Mouse (Mus musculus): ENCODE data around the gene Trim46. TPM values are rescaled to one million over a fixed set of nuclear protein-coding genes. Genes with fewer than 3 reads are reported as not detected.
A peak's percentile ranks its signal among the peaks of the same experiment; 100 is the strongest.

Trim46 gene
- total RNA-seq, 1 experiment from 2014 or later: 2.6 TPM

DNA sequence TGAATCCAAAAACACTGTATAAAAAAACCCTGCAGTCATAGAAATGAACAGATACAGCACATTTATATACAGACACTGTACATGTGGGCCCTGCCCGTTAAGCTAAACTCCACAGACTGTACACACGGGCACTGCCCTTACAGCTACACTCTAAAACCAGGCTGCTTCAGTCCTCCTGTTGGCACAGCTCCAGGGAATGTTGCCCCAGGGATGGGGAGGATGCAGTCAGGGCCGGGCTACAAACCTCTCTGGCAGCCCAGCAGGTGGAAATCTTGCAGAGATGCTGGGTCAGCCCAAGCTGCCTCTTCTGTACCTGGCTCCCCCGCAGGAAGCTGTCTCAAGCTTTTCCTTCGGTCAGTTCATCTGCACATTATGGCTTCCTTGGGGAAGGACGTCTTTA lies 25.7 kb upstream of the Trim46 start:
- no peak for DNase-seq

DNA sequence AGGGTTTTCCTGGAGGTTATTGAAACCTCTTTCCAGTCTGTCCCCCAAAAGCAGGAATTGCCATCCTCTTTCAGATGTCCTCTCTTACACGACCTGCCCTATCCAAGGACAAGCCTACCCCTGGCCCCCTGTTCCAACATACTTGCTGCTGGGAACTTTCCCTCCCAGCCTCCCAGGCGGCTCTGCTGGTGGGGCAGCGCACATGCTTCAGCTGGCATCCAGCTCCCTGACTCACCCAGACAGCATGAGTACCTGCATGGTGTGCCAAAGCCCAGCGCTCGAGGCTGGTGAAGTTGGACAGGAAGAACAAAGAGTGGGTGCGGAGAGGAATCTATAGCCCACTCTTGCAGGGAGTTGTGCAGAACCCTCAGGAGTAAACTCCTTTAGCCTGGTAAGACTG lies 24.8 kb upstream of the Trim46 start:
- peak; percentile 69 for DNase-seq

DNA sequence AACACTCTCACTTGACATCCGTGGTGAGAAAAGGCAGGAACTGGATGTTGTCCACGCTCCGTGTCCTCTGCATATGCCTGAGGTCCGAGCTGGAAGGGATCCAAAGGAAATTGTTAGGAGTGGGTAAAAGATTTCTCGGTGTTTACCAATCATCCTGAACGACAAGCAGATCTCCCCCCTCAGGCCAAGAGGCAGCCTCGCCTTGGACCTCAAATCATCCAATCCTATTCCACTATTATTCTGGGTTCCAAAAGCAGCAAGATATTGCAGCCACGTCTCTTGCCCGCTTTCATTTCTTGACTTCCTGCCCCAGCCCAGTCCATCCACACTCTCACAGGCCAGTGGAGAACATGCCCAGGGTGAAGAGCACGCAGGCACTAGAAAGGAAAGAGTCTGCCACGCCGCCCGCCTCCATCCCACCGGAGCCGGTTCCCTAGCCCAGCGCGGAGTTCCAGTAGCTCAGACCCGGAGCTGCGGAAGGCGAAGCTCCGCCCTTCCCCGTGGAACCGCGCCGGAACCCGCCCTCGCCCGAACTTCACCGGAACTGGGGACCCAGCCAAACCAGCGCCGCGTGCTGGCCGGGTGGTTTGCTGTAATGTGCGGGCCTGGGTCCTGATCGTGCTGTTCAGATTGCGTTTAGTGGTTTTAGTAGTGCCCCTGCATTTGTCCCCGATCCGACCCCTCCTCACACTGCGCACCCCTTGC lies 24.1 kb upstream of the Trim46 start, which contains the start of gene Slc50a1:
Gene Slc50a1, minus strand, starts transcription at position 520 of the 705 bp plus-strand sequence.
- peak; percentile 92 for DNase-seq

DNA sequence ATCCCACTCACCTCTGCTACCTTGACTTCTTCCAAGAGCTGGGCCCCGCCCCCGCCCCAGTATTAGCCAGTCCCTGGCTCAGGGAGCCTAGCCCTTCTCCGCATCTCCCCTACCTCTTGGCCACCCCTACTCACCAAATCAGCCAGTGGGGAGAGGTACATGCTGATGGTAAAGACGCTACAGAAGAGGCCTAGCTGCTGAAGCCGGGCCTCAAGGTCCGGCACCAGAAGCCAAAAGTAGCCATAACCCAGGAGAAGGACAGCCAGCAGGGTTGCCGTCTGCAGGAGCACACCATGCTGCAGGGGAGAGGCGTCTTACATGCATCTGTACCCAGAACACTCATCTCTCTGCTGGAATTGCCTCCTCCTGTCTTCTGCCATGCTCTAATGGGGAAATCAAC lies 22.8 kb upstream of the Trim46 start:
- no peak for DNase-seq

DNA sequence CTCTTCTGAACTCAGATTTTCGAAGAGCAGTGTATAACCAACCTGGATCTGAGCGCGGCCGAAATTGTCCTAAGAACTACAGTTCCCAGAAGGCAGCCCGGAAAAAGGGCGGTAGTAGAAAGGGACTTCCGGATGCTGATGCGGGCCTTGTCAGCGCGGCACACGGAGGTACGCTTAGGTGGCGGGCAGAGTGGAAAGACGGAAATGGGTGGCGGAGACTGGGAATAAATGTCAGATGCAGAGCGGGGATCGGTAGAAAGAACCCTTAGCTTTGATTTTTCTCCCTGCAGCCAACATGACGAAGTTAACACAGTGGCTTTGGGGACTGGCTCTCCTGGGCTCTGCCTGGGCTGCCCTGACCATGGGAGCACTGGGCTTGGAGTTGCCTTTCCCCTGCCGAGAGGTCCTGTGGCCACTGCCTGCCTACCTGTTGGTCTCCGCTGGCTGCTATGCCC lies 20.4 kb upstream of the Trim46 start:
- peak; percentile 74 for DNase-seq

DNA sequence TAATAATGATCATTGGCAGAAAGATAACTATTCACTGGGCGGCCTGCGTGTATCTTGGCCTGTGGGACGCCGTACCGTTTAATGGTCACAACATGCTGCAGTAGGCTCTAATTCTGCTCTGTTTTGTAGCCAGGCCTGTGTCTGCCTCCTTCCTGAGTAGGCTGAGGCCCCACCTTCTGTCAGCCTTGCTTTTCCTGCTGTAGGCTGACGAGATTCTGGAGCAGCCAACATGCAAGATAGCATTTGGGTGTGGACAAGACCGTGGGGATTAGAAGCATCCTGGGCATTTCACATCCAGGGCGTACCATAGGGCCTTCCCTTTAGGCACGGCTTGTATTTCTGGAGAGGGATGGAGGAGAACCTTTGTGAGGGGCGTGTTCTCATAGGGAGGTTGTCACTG lies 16.3 kb upstream of the Trim46 start:
- DNase-seq: no peak

DNA sequence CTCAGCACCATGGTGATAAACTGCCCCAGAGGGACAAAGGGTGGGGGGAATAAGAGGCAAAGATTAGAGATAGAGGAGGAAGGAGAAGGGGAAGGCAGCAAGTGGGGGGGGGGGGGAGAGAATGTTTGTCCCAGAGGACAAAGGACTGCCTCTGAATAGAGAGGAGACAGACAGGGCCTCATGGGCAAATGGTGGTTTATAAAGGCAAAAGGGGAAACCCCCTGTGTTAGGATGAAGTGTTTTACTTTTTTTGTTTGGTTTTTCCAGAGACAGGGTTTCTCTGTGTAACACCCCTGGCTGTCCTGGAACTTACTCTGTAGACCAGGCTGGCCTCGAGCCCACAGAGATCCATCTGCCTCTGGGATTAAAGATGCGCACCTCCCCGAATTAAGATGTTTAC lies 14.1 kb upstream of the Trim46 start:
- no peak for DNase-seq

DNA sequence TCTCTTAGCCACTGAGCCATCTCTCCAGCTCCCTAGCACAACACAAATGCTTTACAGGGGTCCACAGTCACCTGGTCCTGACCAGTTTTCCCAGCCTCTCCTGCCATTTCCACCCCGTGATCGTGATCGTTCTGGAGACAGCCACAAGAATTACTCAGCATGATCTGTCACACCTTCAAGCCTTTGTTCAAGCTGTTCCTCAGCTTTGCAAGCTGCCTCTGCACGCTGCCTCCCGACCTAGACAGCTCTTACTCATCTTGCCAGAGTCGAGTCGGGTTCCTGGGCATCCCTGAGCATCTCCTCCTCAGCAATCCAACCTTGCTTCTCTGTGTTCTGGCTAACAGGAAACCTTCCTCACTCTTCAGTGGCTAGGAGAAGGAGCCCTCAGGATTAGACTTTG lies 13.0 kb upstream of the Trim46 start, which contains the start of gene Dpm3:
Gene Dpm3, plus strand, starts transcription at position 283 of the 400 bp plus-strand sequence.
- no peak for DNase-seq

DNA sequence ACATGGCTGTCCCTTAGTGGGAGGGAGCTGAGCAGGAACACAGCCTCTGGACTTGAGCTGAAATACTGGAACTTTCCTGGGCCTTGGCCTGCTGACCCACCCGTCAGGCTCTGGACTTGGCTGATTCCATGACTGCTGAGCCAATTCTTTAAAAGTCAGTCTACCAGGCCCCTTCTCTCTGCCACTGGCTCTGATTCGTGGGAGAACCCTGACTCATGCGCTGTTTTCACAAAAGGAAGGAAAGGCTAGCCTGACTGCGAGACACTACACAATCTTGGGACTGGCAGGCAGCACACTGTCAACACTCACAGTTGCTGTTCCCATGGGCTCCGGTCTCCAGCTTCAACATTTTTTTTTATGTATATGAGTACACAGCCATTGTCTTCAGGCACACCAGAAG lies 10.1 kb upstream of the Trim46 start:
- DNase-seq: no peak

DNA sequence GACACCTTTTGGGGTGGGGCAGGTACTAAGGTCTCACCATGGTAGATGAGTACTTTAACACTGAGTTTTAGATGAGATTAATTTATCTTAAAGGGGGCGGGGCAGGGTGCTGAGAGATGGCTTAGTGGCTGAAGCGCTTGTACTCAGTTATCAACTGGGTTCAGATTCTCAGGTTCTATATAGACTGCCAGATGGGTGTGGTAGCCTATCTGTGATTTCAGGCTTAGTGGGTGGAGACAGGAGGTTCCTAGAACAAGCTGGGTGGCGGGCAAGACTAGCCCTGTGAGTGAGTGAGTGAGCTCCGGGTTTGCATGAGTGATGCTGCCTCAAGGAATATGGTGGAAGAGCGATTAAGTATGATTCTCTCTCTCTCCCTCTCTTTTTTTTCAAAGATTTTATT lies 8.9 kb upstream of the Trim46 start:
- no peak for DNase-seq

DNA sequence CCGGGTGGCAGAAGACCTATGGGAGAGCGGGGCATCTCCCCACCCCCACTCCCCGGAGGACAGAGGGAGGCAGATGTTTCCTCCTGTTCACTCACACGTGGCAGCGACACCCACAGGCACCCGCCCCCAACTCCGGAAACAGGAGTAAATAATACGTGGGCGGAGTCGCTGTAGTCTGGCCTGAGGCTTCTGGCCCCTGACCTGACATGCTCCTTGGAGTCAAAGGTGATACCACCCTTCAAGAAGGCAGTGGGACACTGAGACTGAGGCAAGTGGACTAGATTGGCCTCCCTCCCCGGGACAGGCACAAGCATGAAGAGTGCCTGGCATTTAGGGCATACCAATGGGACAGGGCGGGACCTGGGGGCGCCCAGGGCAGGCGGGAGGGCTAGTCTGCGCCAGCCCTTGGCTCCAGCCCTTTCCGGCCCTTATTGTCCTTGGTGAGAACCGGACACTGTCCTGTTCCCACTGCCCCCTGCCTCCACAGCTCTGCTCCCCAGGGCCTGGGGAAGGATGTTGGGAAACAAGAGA lies 5.3 kb upstream of the Trim46 start:
- peak; percentile 37 for DNase-seq

DNA sequence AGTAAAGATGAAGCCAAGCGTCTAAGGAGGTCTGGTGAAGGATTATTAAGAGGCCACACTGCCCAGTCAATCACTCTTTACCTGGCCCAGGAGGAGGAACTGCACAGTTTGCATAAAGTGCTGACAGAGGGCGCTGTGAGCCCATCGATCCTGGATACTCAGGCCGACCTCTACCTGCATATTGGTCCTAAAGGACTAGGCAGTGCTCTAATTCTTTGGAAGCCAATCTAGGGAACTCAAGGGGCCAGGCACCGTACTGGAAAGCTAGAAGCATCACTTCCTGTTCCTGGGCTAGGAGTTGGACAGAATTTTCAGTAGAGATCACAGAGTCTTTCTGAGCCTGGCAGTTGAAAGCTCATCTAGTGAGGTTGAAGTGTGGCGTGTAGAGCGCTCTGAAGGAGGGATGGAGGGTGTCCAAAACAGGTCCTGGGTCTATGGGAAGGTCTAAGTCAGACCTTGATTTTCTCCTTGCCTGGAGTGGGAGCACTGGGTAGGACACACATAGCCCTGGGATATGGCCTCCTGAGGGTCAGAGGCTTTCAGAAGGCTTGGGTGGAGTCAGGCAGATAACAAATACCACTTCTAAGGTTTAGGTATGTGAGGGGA lies 4.4 kb upstream of the Trim46 start:
- peak; percentile 58 for DNase-seq

DNA sequence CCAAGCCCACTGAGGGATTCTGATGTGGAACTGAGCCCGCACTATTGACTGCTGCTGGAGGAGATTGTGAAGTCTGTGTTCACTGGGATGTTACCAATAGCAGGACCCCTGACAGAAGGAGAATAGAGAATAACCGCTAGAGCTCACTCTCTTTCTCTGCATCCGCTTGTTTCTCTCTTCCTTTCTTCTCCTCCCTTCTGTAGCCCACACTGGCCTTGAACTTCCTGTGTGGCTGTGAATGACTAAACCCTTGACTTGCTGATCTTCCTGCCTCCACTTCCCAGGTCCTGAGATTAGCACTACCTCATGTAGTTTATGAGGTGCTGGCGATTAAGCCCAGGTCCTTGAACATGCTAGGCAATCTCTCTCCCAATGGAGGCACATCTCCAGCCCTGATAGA lies 1.4 kb upstream of the Trim46 start:
- DNase-seq: no peak

DNA sequence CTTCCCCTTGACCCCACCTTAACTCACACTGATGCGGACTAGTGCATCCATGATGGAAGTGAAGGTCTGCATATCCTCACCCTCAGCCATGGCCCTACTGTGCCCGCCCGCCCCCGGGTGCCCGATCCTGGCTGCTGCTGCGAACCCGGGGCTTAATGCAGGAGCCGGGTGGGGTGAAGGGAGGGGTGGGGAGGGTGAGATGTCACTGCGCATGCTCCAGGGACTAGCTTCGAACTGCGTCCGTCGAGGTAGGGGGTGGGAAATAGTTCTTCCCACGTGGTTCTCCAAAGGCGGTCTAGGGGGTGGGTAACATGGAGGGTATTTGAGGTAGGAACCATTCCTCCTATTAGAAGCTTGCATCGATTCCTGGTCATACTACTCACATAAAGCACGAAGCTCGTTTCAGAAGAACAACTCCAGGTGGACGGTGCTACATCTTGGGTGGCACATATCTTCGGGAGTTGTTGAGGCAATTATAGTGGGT lies 379 bp downstream of the Trim46 start, which contains the start of gene Krtcap2:
Gene Krtcap2, plus strand, starts transcription at position 279 of the 484 bp plus-strand sequence.
- no peak for DNase-seq

DNA sequence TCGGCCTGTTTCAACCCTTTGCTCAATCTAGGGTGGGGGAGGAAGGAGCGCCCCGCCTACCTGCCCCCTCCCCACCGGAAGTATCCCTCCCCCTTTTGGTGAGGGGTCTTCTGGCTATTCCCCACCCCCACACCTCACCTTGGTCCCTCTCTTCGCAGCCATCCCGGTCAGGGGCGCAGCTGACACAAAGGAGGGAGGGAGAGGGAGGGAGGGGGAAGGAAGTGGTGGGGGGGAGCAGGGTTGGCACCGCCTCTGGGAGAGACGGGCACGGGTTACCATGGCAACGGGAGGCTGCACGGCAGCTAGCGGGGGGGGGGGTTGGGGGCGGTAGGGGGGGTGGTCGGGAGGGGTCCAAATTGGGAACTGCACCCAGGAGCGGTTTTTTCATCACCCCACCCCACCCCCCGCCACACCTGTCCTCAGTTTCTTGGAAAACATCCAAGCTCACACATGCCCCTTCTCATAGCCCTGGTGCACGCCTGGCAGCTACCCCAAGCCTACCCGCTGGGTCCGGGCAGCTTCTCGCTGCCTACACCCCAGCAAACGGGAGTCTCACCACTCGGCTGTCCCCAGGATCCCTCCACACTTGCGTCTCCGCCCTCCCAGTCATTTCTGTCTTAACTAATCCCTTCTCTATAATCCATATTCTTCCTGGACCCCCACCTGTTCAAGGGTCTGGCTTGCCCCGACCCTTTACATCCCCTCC lies 974 bp downstream of the Trim46 start:
- DNase-seq: peak; percentile 31

DNA sequence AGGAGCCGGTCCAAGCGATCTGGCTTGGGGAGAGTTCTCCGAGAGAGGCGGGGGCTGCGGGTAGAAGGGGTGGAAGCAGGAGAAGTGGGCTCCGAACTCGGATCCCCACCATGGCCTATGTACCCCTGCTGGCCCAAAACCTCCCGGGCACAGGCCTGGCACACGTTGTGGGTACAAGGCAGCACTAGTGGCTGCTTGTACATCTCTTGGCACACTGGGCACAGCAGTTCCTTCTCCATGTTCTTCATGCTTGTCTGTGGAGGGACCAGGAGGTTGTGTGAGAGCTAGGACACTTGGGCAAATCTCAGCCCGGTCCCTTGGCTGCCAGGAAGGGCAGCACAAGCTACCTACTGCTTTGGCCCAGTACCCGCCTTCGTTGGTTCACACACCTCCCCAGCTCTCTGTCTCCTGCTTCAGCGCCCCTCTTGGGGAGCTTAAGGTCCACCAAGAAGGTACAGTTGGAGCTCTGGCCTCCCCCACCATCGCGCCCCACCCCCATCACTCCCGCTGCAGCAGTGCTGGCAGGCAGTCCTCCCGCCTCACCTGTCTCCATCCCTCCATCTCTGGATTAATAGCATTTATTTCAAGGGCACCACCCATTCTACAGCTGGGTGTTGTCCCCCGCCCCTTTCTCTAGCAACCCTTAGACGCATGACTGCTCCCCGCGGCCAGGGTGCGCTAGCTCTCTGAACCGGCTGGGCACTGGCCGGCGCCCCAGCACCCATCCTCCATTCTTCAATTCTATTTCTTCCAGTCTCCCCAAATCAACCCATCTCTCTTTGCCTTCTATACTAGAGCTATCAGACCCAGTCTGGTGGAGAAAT lies 1.7 kb downstream of the Trim46 start:
- DNase-seq: no peak

DNA sequence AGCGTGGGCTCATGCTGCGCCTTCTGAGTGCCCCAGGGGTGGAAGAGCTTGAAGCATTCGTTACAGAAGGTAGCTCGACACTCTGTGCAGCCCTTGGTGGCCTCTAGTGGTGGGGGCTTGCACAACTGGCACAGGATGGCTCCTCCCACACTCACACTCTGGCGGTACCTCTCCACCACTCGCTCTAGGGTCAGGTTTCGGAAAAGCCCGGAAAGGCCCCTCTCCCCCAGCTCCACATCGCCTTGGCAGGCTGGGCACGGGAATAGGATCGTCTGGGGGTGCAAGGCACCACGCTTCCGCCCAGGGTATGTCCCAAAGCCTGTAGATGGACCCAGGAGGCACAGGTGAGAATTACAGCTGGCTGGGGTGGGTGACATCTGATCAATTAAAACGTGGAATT lies 2.5 kb downstream of the Trim46 start:
- no peak for DNase-seq

DNA sequence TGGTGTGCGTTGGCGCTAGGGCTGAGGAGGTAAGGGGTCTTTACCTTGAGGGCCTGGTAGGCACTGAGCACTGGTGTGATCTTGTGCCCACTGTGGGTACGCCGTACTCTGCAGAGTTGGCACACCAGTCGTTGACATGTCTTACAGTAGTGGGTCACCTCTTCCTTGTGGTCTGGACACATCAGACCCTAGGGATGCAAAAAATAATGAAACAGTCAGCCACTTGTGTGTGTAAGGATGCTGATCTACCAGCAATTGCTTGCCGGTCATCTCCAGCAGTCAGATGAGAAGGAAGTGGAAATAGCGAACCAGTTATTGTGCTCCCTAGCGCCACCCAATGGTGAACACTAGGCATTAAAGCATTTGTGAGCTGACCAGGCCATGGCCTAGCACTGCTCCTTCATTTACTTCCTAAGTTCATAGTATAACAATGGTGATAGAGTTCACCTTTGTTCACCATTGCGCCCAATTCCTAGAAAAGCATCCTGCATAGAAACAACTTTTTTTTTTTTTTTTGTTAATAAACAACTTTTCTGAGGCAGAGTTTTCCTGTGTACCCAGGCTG lies 3.7 kb downstream of the Trim46 start:
- DNase-seq: peak; percentile 43

DNA sequence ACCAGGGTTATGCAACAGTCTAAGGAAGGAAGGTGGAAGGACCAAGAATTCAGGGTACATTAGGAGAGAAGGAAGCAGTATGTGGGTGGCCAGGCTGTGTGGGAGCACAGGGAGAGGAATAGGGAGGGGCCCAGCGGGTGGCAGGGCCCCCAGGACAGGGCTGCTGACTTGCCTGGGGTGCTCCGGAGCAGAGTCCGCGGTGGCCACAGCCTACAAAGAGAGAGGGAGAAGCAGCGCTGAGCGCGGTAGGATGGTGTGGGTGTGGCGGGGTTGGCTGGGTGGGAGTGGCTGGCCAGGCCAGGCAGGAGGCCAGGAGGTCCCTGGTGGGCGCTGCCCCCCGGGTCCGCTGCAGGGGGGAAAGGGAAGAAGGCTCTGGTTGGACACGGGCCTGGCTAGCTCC lies 7.6 kb downstream of the Trim46 start:
- no peak for DNase-seq

DNA sequence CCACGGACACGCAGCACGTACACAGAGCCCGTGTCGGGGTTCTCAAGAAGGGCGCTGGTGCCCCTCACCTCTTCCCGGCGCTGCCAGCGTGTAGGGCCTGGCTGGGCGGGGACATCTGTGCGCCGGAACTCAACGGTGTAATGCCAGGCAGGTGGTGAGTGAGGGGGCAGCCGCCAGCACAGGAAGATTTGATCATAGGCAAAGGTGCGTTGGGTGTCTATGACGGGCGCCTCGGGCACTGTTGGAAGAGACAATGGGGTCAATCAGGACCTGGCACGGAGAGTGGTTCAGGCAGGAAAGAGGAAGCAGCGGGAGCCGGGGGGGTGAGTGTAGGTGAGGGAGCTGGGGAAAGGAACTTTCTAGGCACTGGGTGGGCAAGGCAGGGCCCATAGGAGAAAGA lies 8.4 kb downstream of the Trim46 start:
- no peak for DNase-seq

DNA sequence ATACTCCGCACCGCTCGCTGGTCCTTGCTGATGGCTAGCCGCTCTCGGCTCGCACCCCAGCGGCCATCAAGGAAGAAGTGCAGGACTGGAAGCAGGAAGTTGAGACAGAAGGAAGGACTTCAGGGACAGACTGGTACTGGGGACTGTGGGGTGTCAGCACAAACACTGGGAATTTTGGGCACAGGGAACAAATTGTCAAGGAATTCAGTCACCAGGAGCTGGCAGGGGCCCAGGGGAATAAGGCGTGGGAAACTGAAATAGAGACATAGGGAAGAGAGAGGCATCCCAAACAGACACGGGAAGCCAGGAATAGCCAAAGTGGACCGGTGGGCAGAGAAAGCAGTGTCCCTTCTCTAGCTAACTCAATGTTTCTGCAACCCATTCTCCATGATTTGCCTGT lies 9.6 kb downstream of the Trim46 start:
- no peak for DNase-seq
